8 mouse cellular contexts compared by ENCODE assay signal in genomic region chr2:24949421-24950188, GRCm38 (mm10). TPM values are rescaled to one million over a fixed set of nuclear protein-coding genes. Genes with fewer than 3 reads are reported as not detected.
DNase-seq lines count a peak whose midpoint lies in the region; ATAC-seq and TF ChIP-seq lines count a peak whose summit lies in the region.

TSS of gene Zmynd19 (plus strand) at chr2:24949792.

- peak; percentile 97 for ATAC-seq in frontal cortex, adult (ENCODE audit: low TSS enrichment)
- peak; percentile 100 for ATAC-seq in lung, postnatal 0 days

- H3K36me3 ChIP-seq in hindbrain, embryonic 10.5 days, result peaks cover 34% of the 10 kb centered on the region
- 0 out of 2 replicates have a peak, but pooled peaks cover 9% of the 10 kb centered on the region for H3K36me3 ChIP-seq in lung, postnatal 0 days (ENCODE audit: insufficient read depth, low read length)

- H3K27me3 ChIP-seq in hindbrain, embryonic 10.5 days (ENCODE audit: insufficient read depth, poor library complexity, severe bottlenecking), result peaks cover 10% of the 10 kb centered on the region; the same call in 1 of the 2 replicates
- H3K27me3 ChIP-seq in lung, postnatal 0 days (replicated peaks; ENCODE audit: insufficient read depth, low read length), result no peaks in the 10 kb centered on the region

- under 1% methylated on average over 108 of the region's 108 CpGs for WGBS in hindbrain, embryonic 10.5 days
- WGBS in lung, postnatal 0 days, result 1% methylated on average over 74 of the region's 108 CpGs

- TF ChIP-seq CTCF in lung, postnatal 0 days (IDR thresholded peaks at IDR 0.05), result no peak

- H3K9me3 ChIP-seq in hindbrain, embryonic 10.5 days, result no peaks in the 10 kb centered on the region
- H3K9me3 ChIP-seq in lung, postnatal 0 days (ENCODE audit: low read length), result no peaks in the 10 kb centered on the region

- H3K27ac ChIP-seq in hindbrain, embryonic 10.5 days, result peak within 1 kb of the TSS; percentile 94
- peak within 1 kb of the TSS; percentile 62 for H3K27ac ChIP-seq in lung, postnatal 0 days (ENCODE audit: low read length)

- peak; percentile 81 for DNase-seq in MEL-GATA-1-ER (ENCODE audit: extremely low read depth, low read depth)
- peak; percentile 99 for DNase-seq in cerebellum, adult 8-10 months
- DNase-seq in hindbrain, embryonic 10.5 days (ENCODE audit: low spot score), result peak; percentile 97
- peak; percentile 97 for DNase-seq in layer of hippocampus, adult 9-11 months
- peak; percentile 98 for DNase-seq in lung, postnatal 0 days (ENCODE audit: low spot score)
- peak; percentile 96 for DNase-seq in ovary, postnatal 14 days (ENCODE audit: low spot score)
- peak; percentile 99 for DNase-seq in thymus, postnatal 14 days

- peak within 1 kb of the TSS; percentile 59 for H3K9ac ChIP-seq in lung, postnatal 0 days (replicated peaks; ENCODE audit: low read depth)

- peak within 1 kb of the TSS; percentile 99 for H3K4me2 ChIP-seq in lung, postnatal 0 days (replicated peaks; ENCODE audit: low read depth, low read length)

- peak within 1 kb of the TSS; percentile 99 for H3K4me3 ChIP-seq in hindbrain, embryonic 10.5 days
- peak within 1 kb of the TSS; percentile 82 for H3K4me3 ChIP-seq in lung, postnatal 0 days (ENCODE audit: low read depth, low read length)

- TF ChIP-seq EP300 in lung, postnatal 0 days (IDR thresholded peaks at IDR 0.05), result no peak

- H3K4me1 ChIP-seq in hindbrain, embryonic 10.5 days (replicated peaks), result peaks cover 18% of the 10 kb centered on the region
- H3K4me1 ChIP-seq in lung, postnatal 0 days (ENCODE audit: insufficient read depth, low read depth, low read length), result peaks cover 4% of the 10 kb centered on the region

RNA-seq across cellular contexts. Expression of gene Zmynd19, which starts in this region (rescaled TPM):
- polyA plus RNA-seq in hindbrain, embryonic 10.5 days (2016; fragmentation: Nextera tagmentation; extraction: Ambion mirVana), result 24.0 and 27.6 TPM in 2 replicates
- 5.0 and 7.3 TPM in 2 replicates for polyA plus RNA-seq in lung, postnatal 0 days (2015; fragmentation: Nextera tagmentation; extraction: Ambion mirVana)

Comparison
In these comparisons a context has a peak if more than half of its experiments do, and no peak if none do; other contexts are left out.
1. Peak in every context shown above with its lines: DNase-seq, ATAC-seq, H3K4me3 ChIP-seq and H3K27ac ChIP-seq.